ENCODE assay signal across 8 mouse cellular contexts in the genomic region with DNA sequence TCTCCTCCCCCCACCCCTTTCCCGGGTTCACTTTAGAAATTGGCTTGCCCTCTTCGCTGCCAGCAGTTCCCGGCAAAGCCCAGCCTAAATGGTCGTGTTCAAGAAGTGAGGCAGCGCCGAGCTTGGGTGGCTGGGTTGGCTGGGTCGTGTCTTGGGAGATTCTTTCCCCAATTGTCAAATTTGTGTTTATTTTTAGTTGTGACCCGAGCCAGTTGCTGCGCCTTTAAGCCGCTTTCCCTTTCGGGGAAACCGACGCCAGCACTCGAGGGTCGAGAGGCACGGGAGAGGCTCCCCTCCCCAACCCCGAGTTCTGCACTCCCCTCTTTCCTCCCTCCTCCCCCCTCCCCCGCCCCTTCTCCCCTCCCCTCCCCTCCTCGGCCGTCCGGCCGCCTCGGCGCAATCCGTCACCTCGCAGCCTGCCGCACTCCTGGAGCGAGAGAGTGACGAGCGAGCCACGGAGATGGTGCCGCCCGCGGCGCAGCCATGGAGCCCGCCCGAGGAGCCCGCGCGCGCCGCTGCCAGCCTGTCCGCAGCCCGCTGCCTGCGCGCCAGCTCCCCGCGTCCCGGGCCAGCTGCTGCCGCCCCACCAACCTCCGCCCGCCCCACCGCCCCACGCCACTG.
DNase-seq lines count a peak whose midpoint lies in the region; ATAC-seq and TF ChIP-seq lines count a peak whose summit lies in the region.

No protein-coding gene starts in this region.

- H3K4me2 ChIP-seq in forebrain, embryonic 13.5 days = peak overlapping the region; percentile 69
- H3K4me2 ChIP-seq in limb, embryonic 13.5 days (replicated peaks) = peak overlapping the region; percentile 74

- no peak for TF ChIP-seq POLR2A in cortical plate, adult 2 months (IDR thresholded peaks at IDR 0.05; ENCODE audit: extremely low read depth, insufficient read depth, low read length)
- no peak for TF ChIP-seq POLR2A in olfactory bulb, adult 2 months (IDR thresholded peaks at IDR 0.05; ENCODE audit: insufficient read depth, low read depth, low read length)

- no peaks in the 10 kb centered on the region for H3K9me3 ChIP-seq in forebrain, embryonic 13.5 days (replicated peaks)
- no peaks in the 10 kb centered on the region for H3K9me3 ChIP-seq in limb, embryonic 13.5 days

- peak; percentile 54 for ATAC-seq in forebrain, embryonic 13.5 days
- ATAC-seq in limb, embryonic 13.5 days (ENCODE audit: low FRiP score, low read depth) = peak; percentile 68; the same call in 1 of the 2 replicates

- 26% methylated on average over 31 of the region's 54 CpGs for WGBS in forebrain, embryonic 13.5 days
- 14% methylated on average over 33 of the region's 54 CpGs for WGBS in limb, embryonic 13.5 days
- 37% methylated on average over 53 of the region's 54 CpGs for WGBS in olfactory bulb, adult 2 months

- H3K4me3 ChIP-seq in cortical plate, adult 2 months (ENCODE audit: insufficient read depth, low read length) = peak overlapping the region; percentile 34
- H3K4me3 ChIP-seq in forebrain, embryonic 13.5 days = peak overlapping the region; percentile 51
- peak overlapping the region; percentile 55 for H3K4me3 ChIP-seq in limb, embryonic 13.5 days
- peak overlapping the region; percentile 72 for H3K4me3 ChIP-seq in olfactory bulb, adult 2 months (ENCODE audit: insufficient read depth, low read depth, low read length)

- peaks cover 75% of the 10 kb centered on the region for H3K27me3 ChIP-seq in forebrain, embryonic 13.5 days
- peaks cover 92% of the 10 kb centered on the region for H3K27me3 ChIP-seq in limb, embryonic 13.5 days

- H3K36me3 ChIP-seq in forebrain, embryonic 13.5 days (ENCODE audit: poor library complexity, severe bottlenecking) = no peaks in the 10 kb centered on the region
- no peaks in the 10 kb centered on the region for H3K36me3 ChIP-seq in limb, embryonic 13.5 days

- no peak for TF ChIP-seq CTCF in cortical plate, adult 2 months (IDR thresholded peaks at IDR 0.05; ENCODE audit: extremely low read depth, insufficient read depth, low read length)
- TF ChIP-seq CTCF in olfactory bulb, adult 2 months (IDR thresholded peaks at IDR 0.05; ENCODE audit: insufficient read depth, low read depth, low read length) = no peak

- H3K9ac ChIP-seq in forebrain, embryonic 13.5 days = peak overlapping the region; percentile 66
- H3K9ac ChIP-seq in limb, embryonic 13.5 days = peak overlapping the region; percentile 62

- H3K4me1 ChIP-seq in cortical plate, adult 2 months (ENCODE audit: control insufficient read depth, insufficient read depth, low read length) = no peaks in the 10 kb centered on the region; the same call in 1 of the 2 replicates
- H3K4me1 ChIP-seq in forebrain, embryonic 13.5 days = 0 out of 2 replicates have a peak, but pooled peaks cover 2% of the 10 kb centered on the region
- no peaks in the 10 kb centered on the region for H3K4me1 ChIP-seq in limb, embryonic 13.5 days
- 0 out of 2 replicates have a peak, but pooled peaks cover 9% of the 10 kb centered on the region for H3K4me1 ChIP-seq in olfactory bulb, adult 2 months (ENCODE audit: control insufficient read depth, insufficient read depth, low read length)

- peak; percentile 10 to 20 for DNase-seq in layer of hippocampus, postnatal 25 days (ENCODE audit: extremely low spot score in 1 of 2, low spot score in 1 of 2)
- no peak for DNase-seq in layer of hippocampus, postnatal 36 days
- DNase-seq in T-cell, adult 2 months (ENCODE audit: low spot score) = no peak
- no peak for DNase-seq in ovary, postnatal 10 days (ENCODE audit: low spot score)

- no peak overlapping the region for H3K27ac ChIP-seq in cortical plate, adult 2 months (ENCODE audit: insufficient read depth, low read length)
- H3K27ac ChIP-seq in forebrain, embryonic 13.5 days = no peak overlapping the region
- H3K27ac ChIP-seq in limb, embryonic 13.5 days = no peak overlapping the region
- H3K27ac ChIP-seq in olfactory bulb, adult 2 months (ENCODE audit: insufficient read depth, low read depth, low read length) = no peak overlapping the region

Comparison
In these comparisons a context has a peak if more than half of its experiments do, and no peak if none do; other contexts are left out.
1. DNase-seq: peak in layer of hippocampus, postnatal 25 days (2 of 2); none in layer of hippocampus, postnatal 36 days (0 of 2), T-cell, adult 2 months (single experiment) and ovary, postnatal 10 days (single experiment).
2. Peak in every context shown above with its lines, with median percentiles within 50 percentile points of each other: H3K4me3 ChIP-seq.